Mouse (Mus musculus) spleen, postnatal 0 days (tissue): ENCODE data around the gene Smco2. TPM values are rescaled to one million over a fixed set of nuclear protein-coding genes. Genes with fewer than 3 reads are reported as not detected.

Experiments
- polyA plus RNA-seq: library from polyadenylated mRNA; unstranded; fragments of >200 nt; fragmentation: Nextera tagmentation; extraction: Ambion mirVana; gene quantifications from 2 replicates; pipeline ENCODE4 v1.2.1, GENCODE M21; 2015

Smco2 gene
- not detected in 2 replicates for polyA plus RNA-seq

GRCm38 (mm10) chr6:146850050-146850449, at the start of gene Smco2:
Smco2 (plus strand) TSS chr6:146850104.

GRCm38 (mm10) chr6:146887958-146888659, 38.2 kb downstream of the Smco2 start, which contains the start of gene Ppfibp1:
Ppfibp1 (plus strand) TSS chr6:146888487.

Other genes with a start within 250 kb of the Smco2 start
- gene Med21, start 207.6 kb upstream of the Smco2 start, polyA plus RNA-seq = 96.1 and 101 TPM in 2 replicates
- gene Tm7sf3, start 207.3 kb upstream of the Smco2 start, polyA plus RNA-seq = 44.6 and 46.5 TPM in 2 replicates
- 4.8 and 5.7 TPM in 2 replicates for gene Stk38l, start 125.1 kb upstream of the Smco2 start, polyA plus RNA-seq
- 0.43 and 0.78 TPM in 2 replicates for gene Arntl2, start 54.0 kb upstream of the Smco2 start, polyA plus RNA-seq
- gene Ppfibp1, start 38.4 kb downstream of the Smco2 start, polyA plus RNA-seq = 21.9 and 22.3 TPM in 2 replicates
- gene 1700034J05Rik, start 104.3 kb downstream of the Smco2 start, polyA plus RNA-seq = 0.08 and 0.17 TPM in 2 replicates
- 0.58 and 0.63 TPM in 2 replicates for gene Rep15, start 182.5 kb downstream of the Smco2 start, polyA plus RNA-seq
- gene Mrps35, start 192.7 kb downstream of the Smco2 start, polyA plus RNA-seq = 67.0 and 70.6 TPM in 2 replicates
- 0.57 and 1.2 TPM in 2 replicates for gene Mansc4, start 236.9 kb downstream of the Smco2 start, polyA plus RNA-seq
- gene Klhl42, start 241.3 kb downstream of the Smco2 start, polyA plus RNA-seq = 2.1 and 3.0 TPM in 2 replicates